Mouse (Mus musculus) cerebellum, adult 2 months (tissue): ENCODE data around the gene Ntn1.

Experiments
- CTCF ChIP-seq: fragments of 200-500 bp; IDR thresholded peaks from 2 replicates; pipeline ENCODE4 v1.5.1; 2011; ENCODE audit warnings: low read depth, mild to moderate bottlenecking, control low read depth, low read length, moderate library complexity, borderline replicate concordance; ENCODE audit not compliant: insufficient read depth
- POLR2A ChIP-seq: fragments of 200-500 bp; IDR thresholded peaks from 2 replicates; pipeline ENCODE4 v1.6.1; 2011; ENCODE audit warnings: low read length, control low read depth, borderline replicate concordance; ENCODE audit not compliant: insufficient read depth

DNA sequence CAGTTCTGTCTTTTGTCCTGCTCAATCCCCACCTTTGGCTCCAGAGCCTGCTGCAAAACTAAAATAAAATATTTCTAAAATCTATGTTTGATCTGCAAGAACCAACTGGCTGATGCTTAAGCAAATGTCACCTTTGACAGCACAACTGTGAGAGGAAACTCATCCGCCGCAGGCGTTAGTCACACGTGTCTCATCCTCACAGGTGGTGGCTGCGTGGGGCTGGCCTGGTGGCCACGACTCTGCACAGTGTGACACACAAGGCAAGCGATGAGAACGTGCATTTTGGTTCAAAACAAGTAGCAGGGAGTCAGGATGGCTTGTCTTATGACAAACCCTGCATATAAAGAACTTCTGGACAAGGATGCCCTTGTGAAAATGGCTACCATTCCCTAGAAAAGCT is 201.5 kb downstream of the Ntn1 start:
- TF ChIP-seq POLR2A (no peak), CTCF (no peak)
